Mouse (Mus musculus): ENCODE data around the gene Efcab7. TPM values are rescaled to one million over a fixed set of nuclear protein-coding genes. Genes with fewer than 3 reads are reported as not detected.

Efcab7 gene
- 2.4 and 2.6 TPM in 2 replicates for polyA plus RNA-seq (2012; rRNA removed)

DNA sequence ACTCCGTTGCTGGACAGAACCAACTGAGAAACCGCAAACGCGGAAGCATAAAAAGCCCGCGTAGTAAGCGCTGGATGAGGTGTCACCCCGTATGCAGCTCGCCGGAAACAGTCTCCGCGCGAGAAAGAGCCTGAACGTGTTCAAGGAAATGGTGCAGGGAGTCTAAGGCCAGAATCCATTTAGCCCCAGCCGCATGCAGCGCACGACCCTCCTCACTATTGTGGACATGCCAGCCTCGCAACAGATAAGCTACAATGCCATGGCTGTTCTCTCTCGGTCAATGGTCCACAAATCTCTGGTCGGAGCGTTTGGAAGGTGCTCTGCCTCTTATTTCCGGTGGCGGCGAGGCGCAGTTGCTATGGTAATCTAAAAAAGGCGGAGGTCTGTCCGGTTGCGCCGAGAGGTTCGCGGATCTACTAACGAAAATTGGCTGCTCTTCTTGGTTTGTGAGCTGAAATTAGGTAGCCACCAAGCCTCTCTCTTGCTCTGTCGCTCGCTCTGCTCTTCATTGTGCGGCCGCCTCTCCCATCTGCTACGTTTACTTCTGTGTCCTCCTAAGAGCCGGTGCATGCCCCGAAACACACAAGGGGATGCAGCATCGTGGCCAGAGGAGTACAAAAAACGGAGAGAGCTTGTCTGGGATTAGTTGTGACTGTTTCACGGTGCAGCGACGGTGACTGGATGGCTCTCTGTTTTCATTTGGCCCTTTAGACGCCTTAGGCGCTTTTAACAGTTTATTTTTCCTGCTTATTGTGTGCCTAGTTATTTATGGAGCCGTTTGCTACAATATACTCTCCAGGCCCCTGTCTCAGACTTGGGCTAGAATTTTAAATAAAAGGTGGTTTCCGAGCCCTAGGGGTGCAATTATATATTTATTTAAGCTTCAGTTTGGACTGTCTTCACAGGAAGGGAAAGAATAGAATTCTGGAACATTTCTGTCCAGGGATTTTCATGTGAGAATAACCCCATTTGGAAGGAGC, at the start of gene Efcab7:
Gene Efcab7 (plus strand): TSS at position 105 of the 980 bp plus-strand sequence.

DNA sequence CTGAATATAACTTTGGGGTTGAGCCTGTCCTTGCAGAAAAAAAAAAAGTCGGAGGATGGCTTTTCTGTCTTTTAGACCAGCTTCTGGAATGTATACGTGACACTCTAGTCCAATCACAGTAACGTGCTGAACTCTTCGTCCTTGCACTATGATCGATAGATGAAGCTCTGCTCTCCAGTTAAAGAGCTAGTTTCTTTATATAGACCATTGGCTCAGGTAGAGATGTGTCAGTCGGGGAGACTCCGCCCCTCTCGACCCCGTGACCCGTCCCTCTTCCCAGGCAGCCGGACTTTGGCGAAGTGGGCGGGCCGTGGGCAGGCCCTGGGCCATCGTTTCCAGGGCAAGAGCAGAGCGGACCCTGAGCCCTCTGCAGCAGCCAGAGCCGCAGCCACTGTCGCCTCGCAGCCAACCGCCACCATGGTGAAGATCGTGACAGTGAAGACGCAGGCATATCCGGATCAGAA, 100.2 kb downstream of the Efcab7 start, which contains the start of gene Pgm1:
Gene Pgm1 (plus strand): TSS at position 266 of the 464 bp plus-strand sequence.

GRCm38 (mm10) chr4:99929613-99930517, 100.9 kb downstream of the Efcab7 start, which contains the start of gene Itgb3bp:
TSS of gene Itgb3bp (minus strand) at chr4:99929813.

Other genes starting within 250 kb of the Efcab7 start
- 0.01 TPM in 1 of 2 replicates, not detected in the other for gene Foxd3, start 172.9 kb upstream of the Efcab7 start, polyA plus RNA-seq (2012; rRNA removed)
- gene Alg6, start 113.5 kb upstream of the Efcab7 start, polyA plus RNA-seq (2012; rRNA removed), result 6.0 and 7.5 TPM in 2 replicates
- gene Pgm1, start 100.2 kb downstream of the Efcab7 start, polyA plus RNA-seq (2012; rRNA removed), result 149 and 154 TPM in 2 replicates
- gene Itgb3bp, start 100.6 kb downstream of the Efcab7 start, polyA plus RNA-seq (2012; rRNA removed), result 2.3 and 3.1 TPM in 2 replicates